Mouse (Mus musculus) heart, embryonic 13.5 days (tissue): Measurements from ENCODE around the gene Cideb. TPM values are rescaled to one million over a fixed set of nuclear protein-coding genes. Genes with fewer than 3 reads are reported as not detected.

ENCODE experiments used
- ATAC-seq: fragments of 200-750 bp; cut with Nextera tagmentation; 2 replicates; pipeline ENCODE4 v1.8.0; 2017; ENCODE audit warnings: moderate TSS enrichment; ENCODE audit not compliant: insufficient number of reproducible peaks, low FRiP score, low TSS enrichment; ENCODE audit errors: extremely low read depth
- H3K27ac ChIP-seq: fragments of 300-500 bp; sonication (generic); replicated peaks from 2 replicates; pipeline ENCODE4 v1.5.1; 2015; ENCODE audit warnings: moderate library complexity, mild to moderate bottlenecking, inconsistent platforms
- H3K27me3 ChIP-seq: fragments of 300-500 bp; sonication (generic); replicated peaks from 2 replicates; pipeline ENCODE4 v1.6.1; 2015; ENCODE audit warnings: mild to moderate bottlenecking, inconsistent platforms
- H3K36me3 ChIP-seq: fragments of 300-500 bp; sonication (generic); 2 replicates; pipeline ENCODE4 v1.6.1; 2015; ENCODE audit warnings: mild to moderate bottlenecking, inconsistent platforms
- H3K4me1 ChIP-seq: fragments of 300-500 bp; sonication (generic); 2 replicates; pipeline ENCODE4 v1.6.1; 2015; ENCODE audit warnings: inconsistent platforms
- H3K4me2 ChIP-seq: fragments of 300-500 bp; sonication (generic); 2 replicates; pipeline ENCODE4 v1.6.1; 2015; ENCODE audit warnings: inconsistent platforms, mild to moderate bottlenecking, moderate library complexity
- H3K4me3 ChIP-seq: fragments of 300-500 bp; sonication (generic); 2 replicates; pipeline ENCODE4 v1.5.1; 2015; ENCODE audit warnings: moderate library complexity, mild to moderate bottlenecking, inconsistent platforms
- H3K9ac ChIP-seq: fragments of 300-500 bp; sonication (generic); 2 replicates; pipeline ENCODE4 v1.6.1; 2015; ENCODE audit warnings: inconsistent platforms, mild to moderate bottlenecking, moderate library complexity
- H3K9me3 ChIP-seq: fragments of 300-500 bp; sonication (generic); 2 replicates; pipeline ENCODE4 v1.6.1; 2016; ENCODE audit warnings: inconsistent platforms
- WGBS: fragments of 180-500 bp; shearing (Covaris S2); methylation state at CpG from one replicate; pipeline ENCODE4 v1.1.7; 2015; ENCODE audit warnings: mixed read lengths; 5-methylcytosine and 5-hydroxymethylcytosine counted together
- polyA plus RNA-seq: library from polyadenylated mRNA; unstranded; fragments of >200 nt; fragmentation: Nextera tagmentation; extraction: Ambion mirVana; gene quantifications from 2 replicates; pipeline ENCODE4 v1.2.1, GENCODE M21; 2015

The Cideb gene
- polyA plus RNA-seq, 1 experiment from 2014 or later: 1.2 TPM

GRCm38 (mm10) chr14:55721700-55722437 is 36.4 kb downstream of the Cideb start, which contains the start of gene Rabggta:
Gene Rabggta (minus strand): TSS chr14:55722263.
- no peaks in the 10 kb centered on the region for H3K27me3 ChIP-seq
- H3K4me3 ChIP-seq: peak within 1 kb of the TSS; percentile 92
- no peaks in the 10 kb centered on the region for H3K9me3 ChIP-seq
- peak within 1 kb of the TSS; percentile 90 for H3K9ac ChIP-seq
- peaks cover 34% of the 10 kb centered on the region for H3K36me3 ChIP-seq
- peaks cover 17% of the 10 kb centered on the region for H3K4me1 ChIP-seq
- H3K27ac ChIP-seq: peak within 1 kb of the TSS; percentile 83
- H3K4me2 ChIP-seq: peak within 1 kb of the TSS; percentile 85
- ATAC-seq: peak; percentile 82
- WGBS: under 1% methylated on average over 50 of the region's 50 CpGs

- Histone ChIP-seq H3K36me3 (peaks cover 41% of the 10 kb centered on the region), H3K27me3 (no peaks in the 10 kb centered on the region), H3K27ac (peak overlapping the region; percentile 83; the same call in 1 of the 2 replicates), H3K4me2 (peak overlapping the region; percentile 85), H3K4me1 (peaks cover 17% of the 10 kb centered on the region), H3K4me3 (peak overlapping the region; percentile 92), H3K9ac (peak overlapping the region; percentile 90), H3K9me3 (no peaks in the 10 kb centered on the region)
- WGBS: 80% methylated on average over 6 of the region's 6 CpGs
- no peak for ATAC-seq
Measured at GRCm38 (mm10) chr14:55721076-55721475, 37.2 kb downstream of the Cideb start.

DNA sequence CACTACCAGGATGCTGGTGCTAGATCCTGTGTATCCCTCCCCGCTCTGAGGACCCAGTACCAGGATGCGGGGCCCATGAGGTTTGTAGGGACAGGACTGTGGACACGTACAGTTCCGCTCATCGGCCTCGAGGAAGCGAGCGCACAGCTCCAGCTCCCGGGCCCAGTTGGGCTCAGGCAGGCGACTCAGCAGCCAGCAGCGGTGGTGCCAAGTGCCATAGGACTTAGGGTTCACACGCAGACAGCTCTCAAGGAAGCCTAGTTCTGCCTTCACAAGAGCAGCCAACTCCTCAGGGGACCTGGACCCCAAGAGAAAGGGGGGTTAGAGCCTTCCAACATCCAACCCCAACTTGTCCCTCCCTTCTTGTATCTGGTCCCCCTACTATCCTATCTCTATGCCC is 37.6 kb downstream of the Cideb start:
- Histone ChIP-seq H3K9me3 (no peaks in the 10 kb centered on the region), H3K4me3 (no peak overlapping the region), H3K9ac (no peak overlapping the region), H3K27me3 (no peaks in the 10 kb centered on the region), H3K4me1 (peaks cover 17% of the 10 kb centered on the region), H3K27ac (no peak overlapping the region), H3K4me2 (0 out of 2 replicates have a peak overlapping the region, but pooled peaks have one; percentile 85), H3K36me3 (peaks cover 43% of the 10 kb centered on the region)
- ATAC-seq: no peak
- WGBS: 92% methylated on average over 12 of the region's 12 CpGs

DNA sequence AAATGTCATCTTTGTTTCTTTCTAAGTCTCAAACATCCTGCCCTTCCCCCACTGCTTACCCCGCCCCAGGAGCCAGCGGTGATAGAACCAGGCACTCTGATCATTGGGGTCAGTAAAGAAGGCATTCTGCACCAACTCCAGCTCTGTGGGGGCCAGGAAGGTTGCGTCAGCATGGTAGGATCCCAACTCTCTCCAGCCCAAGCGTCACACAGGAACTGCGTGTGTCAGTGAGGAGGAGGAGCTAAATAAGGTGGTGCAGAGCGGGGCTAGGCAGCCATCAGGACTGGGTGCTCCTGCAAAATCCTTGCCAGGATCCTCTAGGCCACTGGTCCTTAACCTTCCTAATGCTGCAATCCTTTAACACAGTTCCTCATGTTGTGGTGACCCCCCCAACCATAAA is 38.5 kb downstream of the Cideb start:
- Histone ChIP-seq H3K36me3 (peaks cover 43% of the 10 kb centered on the region), H3K4me3 (no peak overlapping the region), H3K27me3 (0 out of 2 replicates have a peak, but pooled peaks cover 3% of the 10 kb centered on the region), H3K4me2 (no peak overlapping the region), H3K9me3 (no peaks in the 10 kb centered on the region), H3K27ac (no peak overlapping the region), H3K9ac (no peak overlapping the region), H3K4me1 (peaks cover 14% of the 10 kb centered on the region)
- no peak for ATAC-seq
- WGBS: 77% methylated on average over 6 of the region's 6 CpGs

- H3K9ac ChIP-seq: no peak overlapping the region
- H3K4me2 ChIP-seq: no peak overlapping the region
- no peak overlapping the region for H3K27ac ChIP-seq
- no peaks in the 10 kb centered on the region for H3K9me3 ChIP-seq
- no peak for ATAC-seq
- peaks cover 28% of the 10 kb centered on the region for H3K27me3 ChIP-seq
- WGBS: 83% methylated on average over 8 of the region's 8 CpGs
- H3K4me3 ChIP-seq: no peak overlapping the region
- H3K4me1 ChIP-seq: peaks cover 19% of the 10 kb centered on the region
- H3K36me3 ChIP-seq: peaks cover 43% of the 10 kb centered on the region
Measured at GRCm38 (mm10) chr14:55716884-55717283, 41.4 kb downstream of the Cideb start.

DNA sequence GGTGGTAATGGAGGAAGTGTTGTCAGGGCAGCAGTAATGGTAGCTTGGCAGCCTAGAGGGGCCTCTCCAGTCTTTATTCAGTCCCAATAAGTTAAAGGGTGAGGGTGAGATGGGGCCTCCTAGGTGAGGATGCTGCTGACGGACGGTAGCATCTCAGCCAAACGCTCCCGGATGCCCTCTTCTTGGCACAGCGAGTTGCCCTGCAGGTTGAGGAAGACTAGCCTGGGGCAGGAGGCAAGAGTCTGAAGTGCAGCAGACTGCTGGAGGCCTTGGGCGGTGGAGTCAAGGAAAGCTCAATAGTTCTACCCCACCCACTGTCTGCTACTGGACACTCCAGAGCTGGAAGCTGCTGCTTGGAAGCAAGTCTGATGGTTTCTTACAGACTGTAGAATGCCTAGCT is 42.0 kb downstream of the Cideb start:
- Histone ChIP-seq H3K4me1 (peaks cover 17% of the 10 kb centered on the region), H3K9ac (no peak overlapping the region), H3K4me3 (no peak overlapping the region), H3K4me2 (no peak overlapping the region), H3K9me3 (no peaks in the 10 kb centered on the region), H3K27ac (no peak overlapping the region), H3K36me3 (peaks cover 43% of the 10 kb centered on the region), H3K27me3 (peaks cover 34% of the 10 kb centered on the region)
- no peak for ATAC-seq
- WGBS: 92% methylated on average over 6 of the region's 6 CpGs

- Histone ChIP-seq H3K9ac (no peak overlapping the region), H3K27ac (no peak overlapping the region), H3K27me3 (peaks cover 37% of the 10 kb centered on the region), H3K4me1 (peaks cover 13% of the 10 kb centered on the region), H3K9me3 (no peaks in the 10 kb centered on the region), H3K4me2 (no peak overlapping the region), H3K4me3 (no peak overlapping the region), H3K36me3 (peaks cover 37% of the 10 kb centered on the region)
- WGBS: 39% methylated on average over 6 of the region's 6 CpGs
- no peak for ATAC-seq
Measured at GRCm38 (mm10) chr14:55714893-55715292, 43.4 kb downstream of the Cideb start.

DNA sequence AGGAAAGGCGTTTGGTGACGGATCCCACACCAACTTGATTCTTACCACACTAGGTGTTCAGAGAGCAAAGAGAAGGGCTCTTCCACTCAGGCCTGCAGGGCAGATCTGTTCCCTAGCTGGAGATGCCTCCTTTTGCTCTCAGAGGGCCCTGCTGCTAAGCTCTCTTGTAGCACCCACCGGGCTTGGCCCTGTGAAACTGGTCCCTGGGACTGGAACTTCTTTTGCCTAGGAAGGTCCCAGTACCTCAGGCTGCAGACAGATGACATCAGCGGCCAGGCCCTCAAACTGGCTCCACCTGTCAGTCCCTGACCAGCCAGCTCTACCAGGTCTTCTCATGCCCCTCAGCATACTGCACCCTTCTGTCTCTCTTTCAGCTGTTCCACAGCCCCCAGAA is 44.5 kb downstream of the Cideb start, which contains the start of gene Tgm1:
Gene Tgm1 (minus strand): TSS at position 198 of the 394 bp plus-strand sequence.
- Histone ChIP-seq H3K4me2 (peak within 1 kb of the TSS; percentile 66), H3K9me3 (no peaks in the 10 kb centered on the region), H3K27me3 (peaks cover 37% of the 10 kb centered on the region), H3K36me3 (peaks cover 26% of the 10 kb centered on the region), H3K9ac (peak within 1 kb of the TSS; percentile 58), H3K4me1 (peaks cover 13% of the 10 kb centered on the region), H3K4me3 (peak within 1 kb of the TSS; percentile 39), H3K27ac (no peak within 1 kb of the TSS)
- ATAC-seq: no peak
- 19% methylated on average over 4 of the region's 4 CpGs for WGBS

- Histone ChIP-seq H3K9me3 (no peaks in the 10 kb centered on the region), H3K4me1 (peaks cover 13% of the 10 kb centered on the region), H3K27me3 (peaks cover 37% of the 10 kb centered on the region), H3K27ac (no peak overlapping the region), H3K4me3 (peak overlapping the region; percentile 39), H3K4me2 (peak overlapping the region; percentile 66), H3K9ac (peak overlapping the region; percentile 58), H3K36me3 (peaks cover 20% of the 10 kb centered on the region)
- 16% methylated on average over 25 of the region's 25 CpGs for WGBS
- ATAC-seq: no peak
Measured at GRCm38 (mm10) chr14:55713007-55713728, 45.1 kb downstream of the Cideb start.

DNA sequence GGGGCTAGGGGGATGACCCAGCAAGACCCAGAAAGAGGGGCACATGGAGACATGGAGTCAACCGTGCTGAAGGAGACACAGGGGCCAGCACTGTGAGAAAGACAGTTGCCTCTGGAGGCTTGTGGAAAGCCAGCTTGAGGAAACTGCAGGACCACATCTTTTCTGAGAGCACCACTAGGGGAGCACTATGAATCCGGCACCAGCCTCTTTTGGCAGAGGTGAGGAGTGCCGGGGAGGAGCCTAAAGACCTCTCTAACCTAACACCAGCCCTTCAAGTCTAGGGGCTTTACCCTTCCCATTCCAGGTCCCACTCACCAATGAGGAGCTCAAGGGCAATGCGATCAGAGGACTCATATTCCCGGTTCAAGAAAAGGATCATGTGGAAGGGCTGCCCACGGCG is 46.5 kb downstream of the Cideb start:
- no peak overlapping the region for H3K9ac ChIP-seq
- peaks cover 13% of the 10 kb centered on the region for H3K4me1 ChIP-seq
- no peak overlapping the region for H3K4me3 ChIP-seq
- no peak for ATAC-seq
- no peaks in the 10 kb centered on the region for H3K9me3 ChIP-seq
- no peak overlapping the region for H3K27ac ChIP-seq
- 67% methylated on average over 7 of the region's 7 CpGs for WGBS
- H3K4me2 ChIP-seq: no peak overlapping the region
- peaks cover 8% of the 10 kb centered on the region for H3K36me3 ChIP-seq
- H3K27me3 ChIP-seq: peaks cover 37% of the 10 kb centered on the region

- H3K4me1 ChIP-seq: peaks cover 13% of the 10 kb centered on the region
- H3K9me3 ChIP-seq: no peaks in the 10 kb centered on the region
- H3K4me2 ChIP-seq: no peak overlapping the region
- H3K9ac ChIP-seq: no peak overlapping the region
- H3K27me3 ChIP-seq: peaks cover 35% of the 10 kb centered on the region
- ATAC-seq: no peak
- no peak overlapping the region for H3K4me3 ChIP-seq
- whole genome bisulfite sequencing: 83% methylated on average over 4 of the region's 4 CpGs
- H3K27ac ChIP-seq: no peak overlapping the region
- no peaks in the 10 kb centered on the region for H3K36me3 ChIP-seq
Measured at GRCm38 (mm10) chr14:55709509-55709908, 48.7 kb downstream of the Cideb start.
